Mouse (Mus musculus): ENCODE results near the gene 1190005I06Rik. TPM values are rescaled to one million over a fixed set of nuclear protein-coding genes. Genes with fewer than 3 reads are reported as not detected.

The 1190005I06Rik gene
- polyA plus RNA-seq, 1 experiment from 2014 or later = 3.4 TPM

DNA sequence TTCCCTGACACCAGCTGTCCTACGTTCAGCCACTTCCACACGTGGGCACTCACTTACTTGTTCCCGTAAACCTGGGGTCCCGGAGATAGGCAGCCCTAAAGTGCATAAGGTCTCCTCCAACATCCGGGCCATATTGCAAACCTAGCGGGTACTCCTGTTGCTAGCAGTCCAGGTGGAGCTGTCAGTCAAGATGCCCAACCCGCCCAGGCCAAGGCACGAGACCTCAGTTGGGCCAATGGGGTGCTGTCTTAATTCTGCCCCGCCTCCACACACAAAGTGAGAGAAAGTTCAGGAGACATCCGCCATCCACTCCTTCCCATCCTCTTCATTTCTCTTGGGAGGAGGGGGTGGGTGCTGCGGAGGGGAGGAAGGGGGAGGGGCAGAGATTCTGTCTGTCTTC is 21.0 kb downstream of the 1190005I06Rik start:
- WGBS = 57% methylated on average over 11 of the region's 11 CpGs
- ATAC-seq (replicated peaks; ENCODE audit: insufficient number of reproducible peaks, low FRiP score, low TSS enrichment, low read depth) = no peak

DNA sequence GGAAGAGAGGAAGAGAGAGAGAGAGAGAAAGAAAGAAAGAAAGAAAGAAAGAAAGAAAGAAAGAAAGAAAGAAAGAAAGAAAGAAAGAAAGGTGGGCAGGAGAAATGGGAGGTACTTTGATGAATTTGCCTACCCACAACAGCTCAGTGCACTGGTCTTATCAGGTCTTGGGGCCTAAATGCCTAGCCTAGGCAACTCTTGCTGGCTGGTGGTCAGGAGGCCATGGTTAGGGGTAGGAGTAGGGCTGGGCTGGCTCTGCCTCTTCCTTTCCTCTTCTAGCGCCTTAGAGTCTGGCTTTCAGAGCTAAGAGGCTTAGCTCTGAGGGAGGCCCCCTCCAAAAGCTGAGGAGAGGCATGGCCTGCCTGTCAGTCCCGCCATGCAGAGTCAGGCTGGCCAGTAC is 23.8 kb downstream of the 1190005I06Rik start:
- no peak overlapping the region for H3K4me3 ChIP-seq (ENCODE audit: low read depth, low read length)
- DNase-seq (ENCODE audit: low spot score) = no peak

More for the DNA sequence above, 21.0 kb downstream of the 1190005I06Rik start:
- no peak for DNase-seq (ENCODE audit: low spot score)
- Histone ChIP-seq H3K9me3 (replicated peaks; ENCODE audit: control insufficient read depth, low read length) (no peaks in the 10 kb centered on the region), H3K36me3 (replicated peaks; ENCODE audit: control insufficient read depth, insufficient read depth, low read depth, low read length) (no peaks in the 10 kb centered on the region), H3K9ac (replicated peaks; ENCODE audit: low read length) (no peak overlapping the region), H3K4me2 (ENCODE audit: low read depth, low read length) (no peak overlapping the region), H3K4me1 (ENCODE audit: control insufficient read depth, insufficient read depth, low read length) (no peaks in the 10 kb centered on the region), H3K27ac (replicated peaks; ENCODE audit: low read depth, low read length) (no peak overlapping the region), H3K4me3 (ENCODE audit: low read depth, low read length) (no peak overlapping the region), H3K27me3 (ENCODE audit: control insufficient read depth, insufficient read depth, low read length) (no peaks in the 10 kb centered on the region)

DNA sequence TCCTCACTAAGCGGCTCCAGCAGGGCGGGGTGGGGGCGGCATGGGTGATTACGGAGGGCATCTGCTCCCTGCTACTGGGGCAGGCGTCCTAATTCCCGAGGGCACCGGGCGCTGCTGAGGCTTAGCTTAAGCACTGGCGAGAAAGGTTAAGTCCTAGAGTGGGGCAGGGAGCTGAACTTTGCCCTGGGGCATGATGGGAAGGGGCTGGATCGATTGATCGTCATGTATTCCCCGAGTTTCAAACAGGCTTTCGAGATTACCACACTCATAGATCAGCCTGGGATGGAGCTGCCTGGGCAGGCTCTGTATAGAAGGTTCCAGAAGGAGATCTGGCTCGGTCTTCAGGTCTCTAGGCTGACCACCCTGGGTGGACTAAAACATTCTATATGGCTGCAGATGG is 25.3 kb downstream of the 1190005I06Rik start:
- ATAC-seq (replicated peaks; ENCODE audit: insufficient number of reproducible peaks, low FRiP score, low TSS enrichment, low read depth) = no peak
- WGBS = 61% methylated on average over 14 of the region's 14 CpGs
- no peaks in the 10 kb centered on the region for H3K27me3 ChIP-seq (ENCODE audit: control insufficient read depth, insufficient read depth, low read length)
- H3K36me3 ChIP-seq (replicated peaks; ENCODE audit: control insufficient read depth, insufficient read depth, low read depth, low read length) = no peaks in the 10 kb centered on the region
- no peak overlapping the region for H3K4me3 ChIP-seq (ENCODE audit: low read depth, low read length)
- H3K4me2 ChIP-seq (ENCODE audit: low read depth, low read length) = no peak overlapping the region
- no peak overlapping the region for H3K27ac ChIP-seq (replicated peaks; ENCODE audit: low read depth, low read length)
- no peaks in the 10 kb centered on the region for H3K9me3 ChIP-seq (replicated peaks; ENCODE audit: control insufficient read depth, low read length)
- H3K4me1 ChIP-seq (ENCODE audit: control insufficient read depth, insufficient read depth, low read length) = no peaks in the 10 kb centered on the region
- no peak for DNase-seq (ENCODE audit: low spot score)
- no peak overlapping the region for H3K9ac ChIP-seq (replicated peaks; ENCODE audit: low read length)

More for the DNA sequence above, 23.8 kb downstream of the 1190005I06Rik start:
- Histone ChIP-seq H3K9me3 (replicated peaks; ENCODE audit: control insufficient read depth, low read length) (no peaks in the 10 kb centered on the region), H3K36me3 (replicated peaks; ENCODE audit: control insufficient read depth, insufficient read depth, low read depth, low read length) (no peaks in the 10 kb centered on the region), H3K4me2 (ENCODE audit: low read depth, low read length) (no peak overlapping the region), H3K4me1 (ENCODE audit: control insufficient read depth, insufficient read depth, low read length) (no peaks in the 10 kb centered on the region), H3K9ac (replicated peaks; ENCODE audit: low read length) (no peak overlapping the region; the same call in 1 of the 2 replicates), H3K27me3 (ENCODE audit: control insufficient read depth, insufficient read depth, low read length) (no peaks in the 10 kb centered on the region), H3K27ac (replicated peaks; ENCODE audit: low read depth, low read length) (no peak overlapping the region)
- 31% methylated on average over 2 of the region's 2 CpGs for WGBS
- ATAC-seq (replicated peaks; ENCODE audit: insufficient number of reproducible peaks, low FRiP score, low TSS enrichment, low read depth) = no peak

DNA sequence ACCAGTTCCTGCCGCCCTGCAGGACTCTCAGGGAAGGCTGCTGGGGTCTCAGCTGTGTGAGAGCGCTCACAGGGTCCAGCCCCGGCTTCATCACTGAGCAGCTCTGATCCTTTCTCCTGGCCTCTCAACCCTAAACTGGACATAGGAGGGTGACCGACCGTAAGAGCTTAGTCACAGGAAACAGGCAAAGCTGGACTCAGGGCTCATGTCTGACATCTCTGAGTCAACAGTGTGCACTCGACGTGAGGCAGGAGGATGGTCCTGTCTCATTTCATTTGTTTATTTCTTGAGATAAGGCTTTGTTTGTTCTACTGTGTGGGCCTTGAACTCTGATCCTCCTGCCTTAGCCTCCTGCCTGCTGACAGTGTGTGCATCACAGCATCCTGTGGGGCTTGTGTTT is 27.0 kb downstream of the 1190005I06Rik start:
- H3K9me3 ChIP-seq (replicated peaks; ENCODE audit: control insufficient read depth, low read length) = no peaks in the 10 kb centered on the region
- 41% methylated on average over 7 of the region's 7 CpGs for WGBS
- H3K27ac ChIP-seq (replicated peaks; ENCODE audit: low read depth, low read length) = no peak overlapping the region
- H3K4me2 ChIP-seq (ENCODE audit: low read depth, low read length) = no peak overlapping the region
- no peak for DNase-seq (ENCODE audit: low spot score)
- no peaks in the 10 kb centered on the region for H3K27me3 ChIP-seq (ENCODE audit: control insufficient read depth, insufficient read depth, low read length)
- H3K4me3 ChIP-seq (ENCODE audit: low read depth, low read length) = no peak overlapping the region
- no peak for ATAC-seq (replicated peaks; ENCODE audit: insufficient number of reproducible peaks, low FRiP score, low TSS enrichment, low read depth)
- peak overlapping the region; percentile 13; the same call in 1 of the 2 replicates for H3K9ac ChIP-seq (replicated peaks; ENCODE audit: low read length)
- H3K36me3 ChIP-seq (replicated peaks; ENCODE audit: control insufficient read depth, insufficient read depth, low read depth, low read length) = no peaks in the 10 kb centered on the region
- H3K4me1 ChIP-seq (ENCODE audit: control insufficient read depth, insufficient read depth, low read length) = peaks cover 3% of the 10 kb centered on the region; the same call in 1 of the 2 replicates

DNA sequence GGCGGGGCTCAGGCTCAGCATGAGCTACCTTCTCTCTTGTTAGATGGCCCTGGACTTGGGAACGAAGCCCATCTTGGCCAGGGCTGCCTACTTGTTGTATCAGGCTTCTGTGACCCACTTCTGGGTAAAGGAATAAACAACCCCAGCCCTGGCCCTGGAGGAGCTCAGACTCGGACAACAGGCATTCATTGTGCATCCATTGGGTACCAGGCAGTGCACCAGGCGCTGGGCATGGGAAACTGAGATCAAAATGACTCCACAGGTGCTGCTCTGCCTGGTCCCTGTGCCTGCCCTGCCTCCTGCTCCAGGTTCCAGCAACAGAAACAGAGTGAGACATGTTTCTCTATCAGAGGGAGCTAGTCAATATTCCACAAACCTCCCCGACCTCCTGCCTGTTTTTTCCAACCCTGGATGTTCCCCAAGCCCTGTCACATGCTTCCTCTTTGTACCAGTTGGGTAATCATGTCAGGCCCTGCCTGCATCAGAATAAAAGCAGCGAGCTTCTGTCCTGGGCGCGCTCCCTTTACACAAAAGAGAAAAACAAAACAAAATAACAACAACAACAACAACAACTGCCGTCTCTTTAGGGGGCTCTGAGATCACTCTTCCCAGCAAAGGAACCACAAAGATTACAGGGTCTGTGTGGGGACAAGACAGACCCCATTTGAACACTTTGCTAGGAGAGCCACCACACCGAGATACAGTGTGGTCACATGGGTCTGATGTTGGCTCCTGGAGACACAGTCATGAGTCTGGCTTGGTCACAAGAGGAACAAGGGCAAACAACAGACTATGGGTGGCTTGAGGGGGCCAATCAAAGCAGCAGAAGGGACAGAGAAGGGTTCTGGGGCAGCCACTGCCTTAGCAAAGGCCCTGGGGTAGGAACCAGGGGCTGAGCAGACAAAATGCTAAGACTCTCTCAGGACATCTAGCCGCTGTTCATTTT is 27.9 kb downstream of the 1190005I06Rik start:
- no peak for DNase-seq (ENCODE audit: low spot score)
- Histone ChIP-seq H3K4me1 (ENCODE audit: control insufficient read depth, insufficient read depth, low read length) (peaks cover 3% of the 10 kb centered on the region; the same call in 1 of the 2 replicates), H3K4me3 (ENCODE audit: low read depth, low read length) (no peak overlapping the region), H3K36me3 (replicated peaks; ENCODE audit: control insufficient read depth, insufficient read depth, low read depth, low read length) (no peaks in the 10 kb centered on the region), H3K9ac (replicated peaks; ENCODE audit: low read length) (no peak overlapping the region; the same call in 1 of the 2 replicates), H3K9me3 (replicated peaks; ENCODE audit: control insufficient read depth, low read length) (no peaks in the 10 kb centered on the region), H3K4me2 (ENCODE audit: low read depth, low read length) (no peak overlapping the region), H3K27ac (replicated peaks; ENCODE audit: low read depth, low read length) (no peak overlapping the region), H3K27me3 (ENCODE audit: control insufficient read depth, insufficient read depth, low read length) (no peaks in the 10 kb centered on the region)
- 73% methylated on average over 11 of the region's 11 CpGs for WGBS
- no peak for ATAC-seq (replicated peaks; ENCODE audit: insufficient number of reproducible peaks, low FRiP score, low TSS enrichment, low read depth)

DNA sequence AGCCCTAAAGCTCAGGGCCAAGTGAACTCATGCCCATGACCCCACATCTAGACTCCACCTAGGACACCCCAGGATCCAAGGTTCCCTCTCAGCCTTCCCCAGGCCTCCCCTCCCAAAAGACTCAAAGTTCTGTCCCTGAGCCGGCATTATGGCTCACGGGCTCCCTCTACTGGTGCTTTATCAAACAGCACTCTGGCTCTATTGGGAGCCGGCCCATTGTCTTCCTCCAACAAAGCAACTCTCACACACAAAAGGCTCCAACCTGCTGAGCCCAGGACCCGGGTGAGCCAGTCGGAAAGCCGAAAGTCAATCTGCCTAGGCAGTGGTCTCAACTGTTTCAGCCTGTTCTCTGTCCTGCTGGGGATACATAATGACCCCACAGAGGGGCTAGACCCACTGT is 29.3 kb downstream of the 1190005I06Rik start:
- ATAC-seq (replicated peaks; ENCODE audit: insufficient number of reproducible peaks, low FRiP score, low TSS enrichment, low read depth) = peak; percentile 21; the same call in 1 of the 2 replicates
- no peak overlapping the region for H3K27ac ChIP-seq (replicated peaks; ENCODE audit: low read depth, low read length)
- WGBS = 2% methylated on average over 6 of the region's 6 CpGs

DNA sequence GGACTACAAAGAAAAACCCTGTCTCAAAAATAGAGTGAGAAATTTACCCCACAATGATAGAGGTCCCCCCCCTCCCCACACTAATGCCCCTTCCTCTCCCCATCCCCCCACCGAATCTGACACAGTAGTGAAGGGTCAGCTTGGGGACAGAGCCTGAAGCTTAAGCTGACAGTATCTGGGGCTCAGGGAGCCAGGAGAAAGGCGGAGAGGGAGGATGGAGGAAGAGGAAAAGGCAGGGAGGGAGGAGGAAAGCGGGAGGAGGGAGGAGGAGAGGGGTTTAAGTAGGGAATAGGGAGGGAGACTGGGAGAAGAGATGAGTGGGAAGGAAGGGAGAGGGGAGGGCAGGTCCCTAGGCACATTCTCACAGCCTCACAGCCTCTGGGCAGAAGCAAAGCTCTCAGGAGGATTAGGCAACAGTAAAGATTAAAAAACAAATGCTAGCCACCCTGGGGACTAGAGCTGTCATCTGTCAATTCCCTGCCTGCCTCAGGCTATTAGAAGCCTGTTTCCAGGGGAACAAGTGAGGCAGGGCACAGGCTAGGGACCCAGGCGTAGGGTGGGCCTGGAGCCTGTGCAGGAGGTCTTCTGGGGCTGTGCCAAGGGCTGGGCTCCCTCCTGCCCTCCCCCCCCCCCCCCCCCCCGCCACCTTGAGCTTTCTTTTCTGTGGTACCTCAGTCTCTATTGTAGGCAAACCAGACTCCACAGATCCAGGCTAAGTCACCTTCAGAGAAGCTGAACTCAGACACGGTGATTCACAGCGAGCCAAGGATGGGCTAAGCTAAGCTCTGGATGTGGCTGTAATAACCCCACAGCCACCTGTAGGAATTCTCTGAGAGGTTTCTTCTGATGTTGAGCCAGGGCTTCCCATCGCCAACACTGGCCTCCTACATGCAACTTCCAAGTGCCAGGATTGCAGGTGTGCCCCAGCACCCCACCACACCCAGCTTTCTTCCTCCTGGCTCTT is 30.5 kb downstream of the 1190005I06Rik start:
- ATAC-seq (replicated peaks; ENCODE audit: insufficient number of reproducible peaks, low FRiP score, low TSS enrichment, low read depth) = peak; percentile 68
- no peaks in the 10 kb centered on the region for H3K9me3 ChIP-seq (replicated peaks; ENCODE audit: control insufficient read depth, low read length)
- H3K9ac ChIP-seq (replicated peaks; ENCODE audit: low read length) = peak overlapping the region; percentile 28
- H3K27me3 ChIP-seq (ENCODE audit: control insufficient read depth, insufficient read depth, low read length) = no peaks in the 10 kb centered on the region
- 0 out of 2 replicates have a peak overlapping the region, but pooled peaks have one; percentile 28 for H3K27ac ChIP-seq (replicated peaks; ENCODE audit: low read depth, low read length)
- no peaks in the 10 kb centered on the region for H3K36me3 ChIP-seq (replicated peaks; ENCODE audit: control insufficient read depth, insufficient read depth, low read depth, low read length)
- WGBS = 19% methylated on average over 7 of the region's 8 CpGs
- peak; percentile 45 for DNase-seq (ENCODE audit: low spot score)
- H3K4me1 ChIP-seq (ENCODE audit: control insufficient read depth, insufficient read depth, low read length) = peaks cover 3% of the 10 kb centered on the region; the same call in 1 of the 2 replicates
- no peak overlapping the region for H3K4me2 ChIP-seq (ENCODE audit: low read depth, low read length)
- H3K4me3 ChIP-seq (ENCODE audit: low read depth, low read length) = no peak overlapping the region

More for the DNA sequence above, 29.3 kb downstream of the 1190005I06Rik start:
- Histone ChIP-seq H3K9ac (replicated peaks; ENCODE audit: low read length) (peak overlapping the region; percentile 34; the same call in 1 of the 2 replicates), H3K4me2 (ENCODE audit: low read depth, low read length) (no peak overlapping the region), H3K27me3 (ENCODE audit: control insufficient read depth, insufficient read depth, low read length) (no peaks in the 10 kb centered on the region), H3K9me3 (replicated peaks; ENCODE audit: control insufficient read depth, low read length) (no peaks in the 10 kb centered on the region), H3K4me3 (ENCODE audit: low read depth, low read length) (no peak overlapping the region), H3K36me3 (replicated peaks; ENCODE audit: control insufficient read depth, insufficient read depth, low read depth, low read length) (no peaks in the 10 kb centered on the region), H3K4me1 (ENCODE audit: control insufficient read depth, insufficient read depth, low read length) (peaks cover 3% of the 10 kb centered on the region; the same call in 1 of the 2 replicates)
- DNase-seq (ENCODE audit: low spot score) = peak; percentile 88
